Mouse (Mus musculus) heart, postnatal 25 days (tissue): ENCODE data around the gene Rnf113a1. TPM values are rescaled to one million over a fixed set of nuclear protein-coding genes. Genes with fewer than 3 reads are reported as not detected.
A peak's percentile ranks its signal among the peaks of the same experiment; 100 is the strongest.
"Not testable (repeated sequence)": the region's sequence is repeated elsewhere in the genome, so short reads cannot be mapped to it uniquely, and the experiment has no call there.

Source experiments
- DNase-seq: peaks from one replicate; pipeline ENCODE4 v3.0.0; 2022; ENCODE audit warnings: low spot score
- intact Hi-C: fragments of 180-260 bp; cut with DNase I; formaldehyde crosslinking; loops from one replicate; pipeline ENCODE4 v1.15.1; 2025
- total RNA-seq, 2 experiments: library from RNA; stranded (reverse); gene quantifications; 2 replicates each; pipeline ENCODE4 v1.2.3; 2021

The Rnf113a1 gene
- total RNA-seq = 1 to 10 TPM; 1.6 to 3.1 TPM

DNA sequence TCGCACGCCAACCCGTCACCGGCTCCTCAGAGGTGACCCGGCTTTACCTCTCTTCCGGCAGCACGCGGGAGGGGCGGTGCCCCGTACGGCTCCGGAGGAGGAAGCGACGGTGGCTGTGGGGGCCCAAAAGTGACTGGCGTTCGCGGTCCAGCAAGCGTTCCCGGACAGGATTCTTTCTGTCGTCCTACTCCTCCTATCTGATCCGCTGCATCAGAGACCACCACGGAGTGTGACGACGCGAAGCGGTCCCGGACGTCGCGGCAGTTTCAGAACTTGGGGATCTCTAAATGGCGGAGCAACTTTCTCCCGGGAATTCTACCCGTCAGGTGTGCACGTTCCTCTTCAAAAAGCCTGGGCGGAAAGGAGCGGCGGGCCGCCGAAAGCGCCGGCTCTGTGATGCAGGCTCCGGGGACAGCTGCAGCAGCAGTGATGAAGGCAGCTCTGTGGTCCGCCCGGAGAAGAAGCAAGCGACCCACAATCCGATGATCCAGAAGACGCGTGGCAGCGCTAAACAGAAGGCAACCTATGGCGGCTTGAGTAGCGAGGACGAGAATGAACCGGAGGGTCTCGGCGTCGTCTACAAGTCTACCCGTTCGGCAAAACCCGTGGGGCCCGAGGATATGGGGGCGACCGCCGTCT is at the start of gene Rnf113a1, which contains the start of gene Ndufa1:
Rnf113a1 (plus strand) TSS at position 141 of the 639 bp plus-strand sequence.
Ndufa1 (minus strand) TSS at position 59 of the 639 bp plus-strand sequence.
- intact Hi-C loops = loop anchor here (10.0 kb wide), 1 partner anchor 66 kb away; the partner anchor contains the start of gene Nkap
- DNase-seq = peak; percentile 43

GRCm38 (mm10) chrX:37141732-37142131 is 49.3 kb upstream of the Rnf113a1 start:
- DNase-seq = no peak
- intact Hi-C loops = no loop called here

DNA sequence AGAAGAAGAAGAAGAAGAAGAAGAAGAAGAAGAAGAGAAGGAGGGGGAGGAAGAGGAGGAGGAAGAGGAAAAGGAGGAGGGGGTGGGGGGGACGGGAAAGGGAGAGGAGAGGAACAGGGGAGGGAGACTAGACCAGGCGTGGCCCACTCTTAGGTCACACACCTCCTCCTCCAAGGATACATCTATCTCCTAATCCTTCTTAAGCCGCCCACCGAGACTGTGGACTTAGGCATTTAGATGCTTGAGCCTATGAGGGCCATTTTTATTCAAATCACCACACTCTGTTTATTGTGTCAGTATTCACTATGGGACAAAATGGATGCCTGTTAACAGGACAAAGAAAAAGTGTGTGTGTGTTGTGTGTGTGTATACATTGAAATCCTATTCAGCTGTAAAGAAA is 46.5 kb upstream of the Rnf113a1 start:
- intact Hi-C loops, DNase-seq: not testable (repeated sequence)

DNA sequence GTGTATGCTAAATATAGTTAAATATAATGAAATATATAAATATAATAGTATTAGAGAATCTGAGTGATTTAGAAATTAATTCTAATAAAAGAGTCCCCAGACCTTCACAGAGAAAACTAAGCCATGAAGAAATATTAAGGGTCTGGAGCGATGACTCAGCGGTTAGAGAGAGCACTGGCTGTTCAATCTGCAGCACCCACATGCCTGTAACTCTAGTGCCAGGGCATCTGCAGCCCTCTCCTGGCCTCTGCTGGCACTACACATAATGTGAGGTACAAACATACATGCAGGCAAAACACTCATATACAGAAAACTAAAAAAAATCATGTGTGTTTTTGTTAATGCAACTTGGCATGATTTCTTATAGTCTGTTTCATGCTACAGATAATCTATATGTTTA is 46.1 kb upstream of the Rnf113a1 start:
- intact Hi-C loops = no loop called here
- no peak for DNase-seq

DNA sequence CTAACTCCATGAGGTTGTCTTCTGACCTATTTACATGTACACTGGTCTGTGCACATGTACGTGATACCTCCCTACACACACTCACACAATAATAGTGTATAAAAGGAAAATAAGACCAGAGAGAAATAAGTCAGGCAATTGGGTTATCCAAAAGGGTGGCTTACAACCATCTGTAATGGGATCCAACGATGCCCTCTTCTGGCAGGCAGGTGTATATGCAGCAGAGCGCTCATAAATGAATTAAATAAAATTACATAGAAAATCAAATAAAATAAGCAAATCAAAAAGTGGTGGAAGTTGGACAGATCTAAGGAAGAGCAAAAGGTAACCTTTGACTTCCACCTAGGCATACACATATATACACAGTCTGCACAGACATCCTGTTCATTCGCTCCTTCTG is 33.2 kb upstream of the Rnf113a1 start:
- DNase-seq = no peak
- intact Hi-C loops = no loop called here

- intact Hi-C loops = no loop called here
- no peak for DNase-seq
These were observed 29.9 kb upstream of the Rnf113a1 start for GRCm38 (mm10) chrX:37161169-37161568.

DNA sequence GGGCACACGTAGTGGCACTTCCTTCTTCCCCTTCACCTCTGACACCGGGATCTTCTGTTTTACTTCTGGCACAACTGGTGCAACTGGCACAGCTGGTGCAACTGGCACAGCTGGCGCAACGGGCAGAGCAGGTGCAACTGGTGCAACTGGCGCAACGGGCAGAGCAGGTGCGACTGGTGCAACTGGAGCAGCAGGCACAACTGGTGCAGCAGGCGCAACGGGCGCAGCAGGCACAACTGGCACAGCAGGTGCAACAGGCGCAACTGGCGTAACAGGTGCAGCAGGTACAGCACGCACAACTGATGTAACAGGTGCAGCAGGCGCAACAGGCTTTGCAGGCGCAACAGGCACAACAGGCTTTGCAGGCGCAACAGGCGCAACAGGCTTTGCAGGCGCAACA is 27.9 kb upstream of the Rnf113a1 start:
- intact Hi-C loops = no loop called here
- DNase-seq = no peak

DNA sequence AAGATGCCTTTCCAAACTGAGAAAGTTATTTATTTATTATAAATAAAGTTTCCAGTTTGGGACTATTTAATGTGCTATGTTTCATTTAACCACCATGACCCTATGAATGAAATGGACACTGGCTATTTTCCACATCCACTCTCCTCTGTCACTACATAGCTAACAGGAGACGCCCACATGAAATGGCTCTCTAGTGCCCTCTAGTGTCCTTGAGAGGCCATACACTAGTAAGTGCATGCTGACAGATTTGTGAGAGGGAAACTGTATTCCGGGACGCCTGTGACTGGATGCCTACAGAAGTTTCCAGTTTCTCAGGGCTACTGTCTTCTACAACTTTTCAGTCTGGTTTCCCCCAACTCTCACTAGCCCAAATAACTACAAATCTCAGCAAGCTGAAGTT is 24.0 kb upstream of the Rnf113a1 start:
- intact Hi-C loops = no loop called here
- DNase-seq = no peak

DNA sequence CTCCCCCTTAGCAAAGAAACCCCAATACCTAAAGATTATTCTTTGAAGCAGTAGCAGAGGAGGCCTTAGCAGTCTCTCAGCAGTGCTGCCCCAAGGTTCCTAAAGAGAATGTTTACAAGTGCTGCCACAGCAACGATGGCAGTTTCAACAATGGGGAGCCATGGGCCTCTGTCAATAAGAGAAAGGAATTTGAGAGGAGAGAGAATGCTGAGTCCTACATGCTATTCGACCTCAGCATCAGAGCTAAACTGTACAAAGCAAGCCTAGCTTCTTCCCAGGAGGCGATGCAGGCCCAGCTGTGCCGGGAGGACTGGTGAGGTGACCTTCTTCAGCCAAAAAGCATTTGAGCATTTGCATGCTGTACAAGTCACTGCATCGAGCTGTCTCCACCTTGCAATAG is 22.3 kb upstream of the Rnf113a1 start, which contains the start of gene Akap14:
Akap14 (minus strand) TSS at position 101 of the 400 bp plus-strand sequence.
- intact Hi-C loops = no loop called here
- DNase-seq = no peak

- intact Hi-C loops, DNase-seq: not testable (repeated sequence)
These were observed 6.6 kb upstream of the Rnf113a1 start for GRCm38 (mm10) chrX:37184401-37184800.

GRCm38 (mm10) chrX:37190755-37191104 is 315 bp upstream of the Rnf113a1 start:
- intact Hi-C loops = loop anchor here (10.0 kb wide), 1 partner anchor 66 kb away; the partner anchor contains the start of gene Nkap
- DNase-seq = no peak

DNA sequence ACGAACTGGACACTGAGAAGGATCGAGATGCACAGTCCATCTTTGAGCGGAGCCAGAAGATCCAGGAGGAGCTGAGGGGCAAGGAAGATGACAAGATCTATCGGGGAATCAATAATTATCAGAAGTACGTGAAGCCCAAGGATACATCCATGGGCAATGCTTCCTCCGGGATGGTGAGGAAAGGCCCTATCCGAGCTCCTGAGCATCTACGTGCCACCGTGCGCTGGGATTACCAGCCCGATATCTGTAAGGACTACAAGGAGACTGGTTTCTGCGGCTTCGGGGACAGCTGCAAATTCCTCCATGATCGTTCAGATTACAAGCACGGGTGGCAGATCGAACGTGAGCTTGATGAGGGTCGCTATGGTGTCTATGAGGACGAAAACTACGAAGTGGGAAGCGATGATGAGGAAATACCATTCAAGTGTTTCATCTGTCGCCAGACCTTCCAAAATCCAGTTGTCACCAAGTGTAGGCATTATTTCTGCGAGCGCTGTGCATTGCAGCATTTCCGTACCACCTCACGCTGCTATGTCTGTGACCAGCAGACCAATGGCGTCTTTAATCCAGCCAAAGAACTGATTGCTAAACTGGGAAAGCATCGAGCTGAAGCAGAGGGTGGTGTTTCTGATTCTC is 817 bp downstream of the Rnf113a1 start:
- intact Hi-C loops = loop anchor here (10.0 kb wide), 1 partner anchor 67 kb away; the partner anchor contains the start of gene Nkap
- DNase-seq = no peak

DNA sequence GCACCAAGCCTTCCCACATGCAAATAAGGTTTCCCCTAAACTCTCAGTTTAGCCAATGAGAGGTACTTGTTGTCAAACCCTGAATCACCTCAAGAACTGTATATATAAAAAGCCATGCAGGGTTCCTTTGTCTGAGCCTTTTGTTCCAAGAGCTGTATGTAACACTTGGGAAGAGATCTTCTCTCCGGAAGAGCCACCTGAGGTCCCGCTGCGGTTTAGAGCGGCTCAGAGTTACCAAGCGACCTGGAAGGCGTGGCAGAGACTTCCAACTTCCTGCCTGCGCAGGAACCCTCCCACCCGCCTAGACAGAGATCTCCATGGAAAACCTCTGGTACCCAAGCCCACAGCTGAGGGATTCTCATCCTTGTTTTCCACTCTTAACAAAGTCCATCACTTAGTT is 7.6 kb downstream of the Rnf113a1 start:
- intact Hi-C loops = loop anchor here (10.0 kb wide), 1 partner anchor 74 kb away; the partner anchor contains the start of gene Nkap
- no peak for DNase-seq

DNA sequence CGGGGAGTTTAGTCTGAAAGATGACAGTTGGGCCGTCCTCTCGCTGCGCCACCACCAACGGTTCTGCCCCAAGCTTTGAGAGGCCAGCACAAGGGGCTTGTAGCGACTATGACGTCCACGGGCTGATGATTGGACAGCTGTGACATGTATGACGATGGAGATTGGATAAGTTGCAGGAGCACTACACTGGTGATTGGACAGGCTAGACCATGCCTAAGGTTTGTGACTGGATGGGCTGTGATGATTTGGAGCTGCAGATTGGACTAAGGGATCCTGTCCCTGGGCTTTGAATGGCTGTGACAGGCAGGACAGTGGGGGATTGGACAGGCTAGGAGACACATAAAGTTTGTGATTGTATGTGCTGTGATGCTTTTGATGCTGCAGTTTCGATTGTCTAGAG is 19.9 kb downstream of the Rnf113a1 start, which contains the start of gene Gm9:
Gm9 (minus strand) TSS at position 101 of the 400 bp plus-strand sequence.
- intact Hi-C loops = no loop called here
- DNase-seq = no peak

DNA sequence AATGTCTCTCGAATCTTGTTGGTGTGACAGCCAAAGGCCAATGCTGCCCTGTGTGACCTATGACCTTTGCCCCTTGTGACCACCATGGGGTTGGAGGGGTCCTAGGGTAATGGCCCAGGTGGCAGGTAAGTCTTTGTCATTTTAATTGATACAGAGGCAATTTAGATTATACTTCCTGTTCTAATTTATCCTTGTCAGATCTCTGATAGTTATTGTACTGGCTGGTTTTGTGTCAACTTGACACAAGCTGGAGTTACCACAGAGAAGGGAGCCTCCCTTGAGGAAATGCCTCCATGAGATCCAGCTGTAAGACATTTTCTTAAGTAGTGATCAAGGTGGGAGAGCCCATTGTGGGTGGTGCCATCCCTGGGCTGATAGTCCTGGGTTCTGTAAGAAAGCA is 31.1 kb downstream of the Rnf113a1 start, which contains the start of gene Rhox1:
Rhox1 (minus strand) TSS at position 101 of the 400 bp plus-strand sequence.
- DNase-seq, intact Hi-C loops: not testable (repeated sequence)

Other genes starting within 250 kb of the Rnf113a1 start
- 1 to 10 TPM; 4.6 to 5.4 TPM for gene Sept6, start 199.5 kb upstream of the Rnf113a1 start, total RNA-seq
- gene Sowahd, start 142.4 kb upstream of the Rnf113a1 start, total RNA-seq = not detected
- gene Rpl39, start 105.8 kb upstream of the Rnf113a1 start, total RNA-seq = 100 to 1,000 TPM; 313 to 327 TPM
- 1 to 10 TPM; 6.8 to 7.0 TPM for gene Upf3b, start 80.9 kb upstream of the Rnf113a1 start, total RNA-seq
- 10 to 100 TPM in 1 of 2 experiments, 1 to 10 TPM in 1; 8.9 to 10.2 TPM for gene Nkap, start 64.5 kb upstream of the Rnf113a1 start, total RNA-seq
- gene Akap14, start 22.4 kb upstream of the Rnf113a1 start, total RNA-seq = not detected
- gene Ndufa1, start 82 bp upstream of the Rnf113a1 start, total RNA-seq = 100 to 1,000 TPM; 902 to 919 TPM
- gene Gm9, start 19.8 kb downstream of the Rnf113a1 start, total RNA-seq = not detected
- not detected for gene Rhox1, start 31.0 kb downstream of the Rnf113a1 start, total RNA-seq
- gene Rhox2a, start 53.7 kb downstream of the Rnf113a1 start, total RNA-seq = not detected
- gene Rhox3a, start 58.7 kb downstream of the Rnf113a1 start, total RNA-seq = not detected
- not detected for gene Rhox4a, start 74.1 kb downstream of the Rnf113a1 start, total RNA-seq
- gene Rhox3a2, start 188.8 kb downstream of the Rnf113a1 start, total RNA-seq = not detected
- gene Rhox4a2, start 199.6 kb downstream of the Rnf113a1 start, total RNA-seq = not detected
- gene Rhox2b, start 220.8 kb downstream of the Rnf113a1 start, total RNA-seq = not detected
- gene Rhox4b, start 241.2 kb downstream of the Rnf113a1 start, total RNA-seq = not detected